Mouse (Mus musculus): ENCODE measurements around the gene Comtd1. TPM values are rescaled to one million over a fixed set of nuclear protein-coding genes. Genes with fewer than 3 reads are reported as not detected.

The Comtd1 gene
- total RNA-seq (2017), result 7.3 and 14.0 TPM in 2 replicates

GRCm38 (mm10) chr14:21848166-21849154 lies at the start of gene Comtd1:
TSS of gene Comtd1 (minus strand) at chr14:21848977.
- peak; percentile 81 for ATAC-seq (replicated peaks; ENCODE audit: low read depth, poor library complexity, severe bottlenecking)

- no peak for ATAC-seq (replicated peaks; ENCODE audit: low read depth, poor library complexity, severe bottlenecking)
These were observed 43.5 kb upstream of the Comtd1 start for GRCm38 (mm10) chr14:21892341-21892659.

GRCm38 (mm10) chr14:21891581-21892340 lies 43.0 kb upstream of the Comtd1 start:
- ATAC-seq (replicated peaks; ENCODE audit: low read depth, poor library complexity, severe bottlenecking), result no peak

- peak; percentile 76 for ATAC-seq (replicated peaks; ENCODE audit: low read depth, poor library complexity, severe bottlenecking)
These were observed 41.7 kb upstream of the Comtd1 start for GRCm38 (mm10) chr14:21890430-21890829.

GRCm38 (mm10) chr14:21866816-21867215 lies 18.0 kb upstream of the Comtd1 start:
- ATAC-seq (replicated peaks; ENCODE audit: low read depth, poor library complexity, severe bottlenecking), result no peak

GRCm38 (mm10) chr14:21866291-21866690 lies 17.5 kb upstream of the Comtd1 start:
- ATAC-seq (replicated peaks; ENCODE audit: low read depth, poor library complexity, severe bottlenecking), result no peak

- ATAC-seq (replicated peaks; ENCODE audit: low read depth, poor library complexity, severe bottlenecking), result no peak
These were observed 8.1 kb upstream of the Comtd1 start for GRCm38 (mm10) chr14:21856886-21857285.

GRCm38 (mm10) chr14:21855961-21856360 lies 7.2 kb upstream of the Comtd1 start:
- ATAC-seq (replicated peaks; ENCODE audit: low read depth, poor library complexity, severe bottlenecking), result no peak

- ATAC-seq (replicated peaks; ENCODE audit: low read depth, poor library complexity, severe bottlenecking), result no peak
These were observed 5.5 kb upstream of the Comtd1 start for GRCm38 (mm10) chr14:21854271-21854670.

- ATAC-seq (replicated peaks; ENCODE audit: low read depth, poor library complexity, severe bottlenecking), result peak; percentile 55
These were observed 4.8 kb upstream of the Comtd1 start for GRCm38 (mm10) chr14:21853456-21854109.

GRCm38 (mm10) chr14:21851996-21852791 lies 3.4 kb upstream of the Comtd1 start:
- ATAC-seq (replicated peaks; ENCODE audit: low read depth, poor library complexity, severe bottlenecking), result 0 out of 2 replicates have a peak, but pooled peaks have one; percentile 0

- no peak for ATAC-seq (replicated peaks; ENCODE audit: low read depth, poor library complexity, severe bottlenecking)
These were observed 1.8 kb upstream of the Comtd1 start for GRCm38 (mm10) chr14:21850419-21851127.

GRCm38 (mm10) chr14:21849524-21850418 lies 994 bp upstream of the Comtd1 start:
- no peak for ATAC-seq (replicated peaks; ENCODE audit: low read depth, poor library complexity, severe bottlenecking)

GRCm38 (mm10) chr14:21847381-21848165 lies 1.2 kb downstream of the Comtd1 start:
- ATAC-seq (replicated peaks; ENCODE audit: low read depth, poor library complexity, severe bottlenecking), result peak; percentile 46

- ATAC-seq (replicated peaks; ENCODE audit: low read depth, poor library complexity, severe bottlenecking), result no peak
These were observed 1.9 kb downstream of the Comtd1 start for GRCm38 (mm10) chr14:21846827-21847380.

- ATAC-seq (replicated peaks; ENCODE audit: low read depth, poor library complexity, severe bottlenecking), result no peak
These were observed 5.5 kb downstream of the Comtd1 start for GRCm38 (mm10) chr14:21843263-21843662.
